Mouse (Mus musculus) cortical plate, adult 2 months (tissue): ENCODE results near the gene Smyd2.

Experiments
- CTCF ChIP-seq: fragments of 200-500 bp; IDR thresholded peaks from 2 replicates; pipeline ENCODE4 v1.5.1; 2011; ENCODE audit warnings: mild to moderate bottlenecking, control low read depth, low read length; ENCODE audit not compliant: insufficient read depth; ENCODE audit errors: extremely low read depth
- POLR2A ChIP-seq: fragments of 200-500 bp; IDR thresholded peaks from 2 replicates; pipeline ENCODE4 v1.6.1; 2011; ENCODE audit warnings: mild to moderate bottlenecking, low read length, control low read depth; ENCODE audit not compliant: insufficient read depth; ENCODE audit errors: extremely low read depth

GRCm38 (mm10) chr1:189866621-189867020, 55.5 kb downstream of the Smyd2 start:
- TF ChIP-seq CTCF (no peak), POLR2A (no peak)
